Mouse (Mus musculus) limb, embryonic 12.5 days (tissue): ENCODE data around the gene Ccdc6. TPM values are rescaled to one million over a fixed set of nuclear protein-coding genes. Genes with fewer than 3 reads are reported as not detected.

Experiments used
- ATAC-seq: fragments of 200-750 bp; cut with Nextera tagmentation; 2 replicates; pipeline ENCODE4 v1.8.0; 2017; ENCODE audit warnings: low read depth, moderate TSS enrichment; ENCODE audit not compliant: insufficient number of reproducible peaks, insufficient read depth, low FRiP score, low TSS enrichment
- H3K27ac ChIP-seq: fragments of 300-500 bp; sonication (generic); 2 replicates; pipeline ENCODE4 v1.5.1; 2016; ENCODE audit warnings: mild to moderate bottlenecking, moderate library complexity
- H3K27me3 ChIP-seq: fragments of 300-500 bp; sonication (generic); 2 replicates; pipeline ENCODE4 v1.6.1; 2016; ENCODE audit warnings: mild to moderate bottlenecking, moderate library complexity
- H3K36me3 ChIP-seq: fragments of 300-500 bp; sonication (generic); 2 replicates; pipeline ENCODE4 v1.6.1; 2016; ENCODE audit warnings: mild to moderate bottlenecking, moderate library complexity
- H3K4me1 ChIP-seq: fragments of 300-500 bp; sonication (generic); replicated peaks from 2 replicates; pipeline ENCODE4 v1.6.1; 2016
- H3K4me2 ChIP-seq: fragments of 300-500 bp; sonication (generic); 2 replicates; pipeline ENCODE4 v1.6.1; 2016; ENCODE audit warnings: mild to moderate bottlenecking, moderate library complexity
- H3K4me3 ChIP-seq: fragments of 300-500 bp; sonication (generic); replicated peaks from 2 replicates; pipeline ENCODE4 v1.5.1; 2016; ENCODE audit warnings: mild to moderate bottlenecking
- H3K9ac ChIP-seq: fragments of 300-500 bp; sonication (generic); replicated peaks from 2 replicates; pipeline ENCODE4 v1.6.1; 2016; ENCODE audit warnings: mild to moderate bottlenecking, moderate library complexity
- H3K9me3 ChIP-seq: fragments of 300-500 bp; sonication (generic); 2 replicates; pipeline ENCODE4 v1.6.1; 2016; ENCODE audit warnings: mild to moderate bottlenecking, moderate library complexity
- WGBS: fragments of 180-500 bp; shearing (Covaris S2); methylation state at CpG from one replicate; pipeline ENCODE4 v1.1.7; 2016; 5-methylcytosine and 5-hydroxymethylcytosine counted together
- polyA plus RNA-seq: library from polyadenylated mRNA; unstranded; fragments of >200 nt; fragmentation: Nextera tagmentation; extraction: Ambion mirVana; gene quantifications from 2 replicates; pipeline ENCODE4 v1.2.1, GENCODE M21; 2016

Ccdc6 gene
- polyA plus RNA-seq, 1 experiment from 2014 or later: 14.3 TPM

DNA sequence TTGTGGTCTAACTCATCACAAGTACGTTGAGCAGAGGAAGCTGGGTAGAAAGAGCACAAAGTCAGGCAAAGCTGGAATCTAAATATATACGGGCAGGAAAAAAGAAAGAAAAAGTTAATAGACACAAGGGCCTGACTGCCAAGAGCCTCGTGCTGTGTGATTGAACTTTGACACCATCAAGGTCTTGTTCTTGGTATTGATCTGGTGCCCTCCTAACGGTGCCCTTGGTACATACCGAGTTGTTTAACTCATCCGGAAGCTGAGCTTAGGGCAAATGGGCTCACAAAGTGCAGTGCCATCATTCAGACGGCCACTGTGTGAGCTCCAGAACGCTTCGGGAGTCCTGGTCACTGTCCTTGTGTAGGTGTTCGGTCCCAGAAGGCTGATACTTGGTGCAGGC, 54.2 kb downstream of the Ccdc6 start:
- H3K4me1 ChIP-seq: peaks cover 44% of the 10 kb centered on the region
- no peak overlapping the region for H3K4me2 ChIP-seq
- peaks cover 62% of the 10 kb centered on the region for H3K36me3 ChIP-seq

DNA sequence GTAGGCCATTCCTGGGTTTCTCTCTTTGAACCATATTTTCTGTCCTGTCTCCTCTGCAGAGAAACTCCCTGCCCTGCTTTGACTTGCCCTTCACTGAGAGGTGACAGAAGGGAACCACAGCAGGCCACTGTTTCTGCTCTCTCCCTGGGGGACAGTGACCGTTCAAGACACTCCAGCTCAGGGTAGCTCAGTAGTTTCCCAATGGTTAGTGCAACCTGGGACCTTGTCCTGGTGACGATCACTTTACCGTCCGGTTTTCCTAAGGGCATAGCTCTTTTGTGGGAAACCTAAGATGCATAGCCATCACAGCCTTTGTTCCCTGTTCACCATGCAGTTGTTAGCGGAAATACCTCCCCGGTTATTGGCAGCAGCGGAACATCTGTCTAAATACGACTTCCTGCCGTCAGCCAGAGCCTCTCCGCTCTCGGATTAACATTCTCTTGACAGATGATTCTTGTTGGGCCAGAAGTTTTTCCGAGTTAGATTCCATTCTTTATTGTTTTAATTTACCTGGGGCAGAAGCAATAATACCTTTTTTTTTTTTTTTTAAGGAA, 55.3 kb downstream of the Ccdc6 start:
- H3K9me3 ChIP-seq: no peaks in the 10 kb centered on the region
- no peaks in the 10 kb centered on the region for H3K27me3 ChIP-seq
- WGBS: 30% methylated on average over 12 of the region's 12 CpGs
- H3K4me2 ChIP-seq: 0 out of 2 replicates have a peak overlapping the region, but pooled peaks have one; percentile 1
- H3K4me1 ChIP-seq: peaks cover 44% of the 10 kb centered on the region
- H3K9ac ChIP-seq: no peak overlapping the region
- 0 out of 2 replicates have a peak, but pooled peaks have one; percentile 29 for ATAC-seq
- H3K36me3 ChIP-seq: peaks cover 62% of the 10 kb centered on the region
- no peak overlapping the region for H3K4me3 ChIP-seq
- H3K27ac ChIP-seq: peak overlapping the region; percentile 88

More for the DNA sequence above, 54.2 kb downstream of the Ccdc6 start:
- no peak overlapping the region for H3K4me3 ChIP-seq
- H3K27me3 ChIP-seq: no peaks in the 10 kb centered on the region
- no peaks in the 10 kb centered on the region for H3K9me3 ChIP-seq
- H3K27ac ChIP-seq: no peak overlapping the region
- 88% methylated on average over 10 of the region's 10 CpGs for WGBS
- H3K9ac ChIP-seq: no peak overlapping the region
- no peak for ATAC-seq

DNA sequence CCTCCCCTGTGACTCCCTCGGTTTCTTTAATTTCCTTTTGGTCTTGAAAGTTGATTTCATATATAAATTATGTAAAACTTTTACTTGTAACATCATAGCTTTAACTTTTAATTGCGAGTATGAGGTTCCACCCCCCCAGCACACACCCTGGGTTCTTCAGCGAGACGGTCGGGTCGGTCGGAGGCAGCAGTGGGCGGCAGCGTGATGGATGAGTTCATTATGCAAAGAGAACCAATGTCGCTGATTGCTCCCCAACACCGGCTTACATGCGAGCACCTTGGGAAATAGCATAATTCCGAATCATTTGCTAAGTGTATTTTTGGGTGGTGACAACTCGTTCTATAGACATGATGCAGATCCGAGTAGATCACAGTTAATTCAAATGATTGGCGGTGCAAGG, 56.9 kb downstream of the Ccdc6 start:
- H3K9me3 ChIP-seq: no peaks in the 10 kb centered on the region
- H3K36me3 ChIP-seq: peaks cover 63% of the 10 kb centered on the region
- no peak overlapping the region for H3K27ac ChIP-seq
- no peak overlapping the region for H3K4me2 ChIP-seq
- H3K4me3 ChIP-seq: no peak overlapping the region
- H3K9ac ChIP-seq: no peak overlapping the region
- no peaks in the 10 kb centered on the region for H3K27me3 ChIP-seq
- WGBS: 87% methylated on average over 16 of the region's 16 CpGs
- peaks cover 39% of the 10 kb centered on the region for H3K4me1 ChIP-seq
- ATAC-seq: no peak

DNA sequence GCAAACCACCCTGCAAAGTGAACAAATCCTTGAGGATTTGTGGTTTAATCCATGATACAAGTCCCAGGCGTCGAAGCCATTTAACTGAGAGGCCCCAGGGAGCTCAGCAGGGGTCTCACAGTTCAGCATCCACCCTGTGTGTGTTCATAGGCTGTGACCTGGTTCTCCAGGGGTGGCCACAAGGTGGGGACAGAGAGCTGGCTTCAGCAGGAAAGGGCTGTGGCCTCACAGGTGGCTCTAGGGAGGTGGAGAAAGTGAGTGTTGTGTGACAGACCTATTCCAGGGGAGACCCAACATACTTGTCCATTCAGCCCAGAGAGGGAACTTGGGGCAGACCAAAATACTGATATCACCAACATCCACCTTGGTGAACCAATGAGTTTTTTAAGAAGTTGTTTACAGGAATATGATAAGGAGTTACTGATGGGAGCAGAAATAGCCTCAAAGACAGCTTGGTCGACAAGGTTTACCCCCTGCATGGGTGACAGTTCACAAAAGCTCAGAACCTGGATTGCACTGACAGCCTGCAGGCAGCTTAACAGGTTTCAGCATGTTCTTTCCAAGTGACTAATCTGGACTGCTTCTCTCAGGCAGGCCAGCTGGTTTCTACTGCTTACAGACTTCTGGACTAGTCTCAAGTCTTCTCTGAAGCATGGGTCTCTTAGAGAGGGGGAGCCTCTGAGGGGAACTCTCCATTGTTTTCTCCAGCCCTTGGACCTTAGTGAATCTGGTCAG, 59.7 kb downstream of the Ccdc6 start:
- H3K36me3 ChIP-seq: peaks cover 65% of the 10 kb centered on the region
- H3K27ac ChIP-seq: no peak overlapping the region
- no peaks in the 10 kb centered on the region for H3K27me3 ChIP-seq
- peaks cover 16% of the 10 kb centered on the region for H3K4me1 ChIP-seq
- no peak overlapping the region for H3K9ac ChIP-seq
- no peak overlapping the region for H3K4me3 ChIP-seq
- 77% methylated on average over 3 of the region's 3 CpGs for WGBS
- H3K4me2 ChIP-seq: no peak overlapping the region
- H3K9me3 ChIP-seq: no peaks in the 10 kb centered on the region
- no peak for ATAC-seq

DNA sequence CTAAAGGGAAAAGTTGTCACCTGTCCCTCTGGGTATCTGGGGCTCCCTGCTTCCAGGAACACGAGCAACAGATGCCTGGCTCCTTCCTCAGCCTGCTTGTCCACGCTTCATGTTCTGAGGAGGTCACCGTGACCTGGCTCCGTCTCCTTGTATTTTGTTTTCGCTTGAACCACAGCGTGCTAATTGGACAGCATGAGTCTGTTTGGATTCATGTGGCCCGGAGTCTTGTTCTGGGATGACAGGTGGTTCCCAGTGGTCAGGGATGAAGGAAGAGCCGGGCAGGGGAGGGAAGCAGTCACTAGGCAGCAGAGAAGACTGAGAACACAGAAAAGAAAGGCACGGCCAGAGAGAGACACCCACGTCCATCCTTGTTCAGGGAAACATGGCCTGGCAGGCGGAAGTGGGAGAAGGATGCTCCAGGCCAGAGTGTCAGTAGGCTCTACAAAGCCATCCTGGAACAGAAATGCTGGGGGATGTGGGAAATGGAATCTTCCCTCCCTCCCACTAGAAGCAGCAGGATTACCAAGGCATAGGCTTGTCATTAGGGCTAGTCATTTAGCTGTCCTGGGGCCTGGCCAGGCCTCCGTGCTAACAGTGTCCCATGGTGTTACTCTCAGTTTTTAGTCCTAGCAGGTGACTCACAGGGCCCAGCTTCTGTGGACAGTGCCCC, 62.9 kb downstream of the Ccdc6 start:
- WGBS: 81% methylated on average over 12 of the region's 12 CpGs
- H3K4me3 ChIP-seq: no peak overlapping the region
- H3K27me3 ChIP-seq: no peaks in the 10 kb centered on the region
- H3K4me1 ChIP-seq: peaks cover 6% of the 10 kb centered on the region; the same call in 1 of the 2 replicates
- no peak overlapping the region for H3K27ac ChIP-seq
- no peaks in the 10 kb centered on the region for H3K9me3 ChIP-seq
- ATAC-seq: no peak
- H3K9ac ChIP-seq: no peak overlapping the region
- H3K36me3 ChIP-seq: peaks cover 54% of the 10 kb centered on the region
- no peak overlapping the region for H3K4me2 ChIP-seq

DNA sequence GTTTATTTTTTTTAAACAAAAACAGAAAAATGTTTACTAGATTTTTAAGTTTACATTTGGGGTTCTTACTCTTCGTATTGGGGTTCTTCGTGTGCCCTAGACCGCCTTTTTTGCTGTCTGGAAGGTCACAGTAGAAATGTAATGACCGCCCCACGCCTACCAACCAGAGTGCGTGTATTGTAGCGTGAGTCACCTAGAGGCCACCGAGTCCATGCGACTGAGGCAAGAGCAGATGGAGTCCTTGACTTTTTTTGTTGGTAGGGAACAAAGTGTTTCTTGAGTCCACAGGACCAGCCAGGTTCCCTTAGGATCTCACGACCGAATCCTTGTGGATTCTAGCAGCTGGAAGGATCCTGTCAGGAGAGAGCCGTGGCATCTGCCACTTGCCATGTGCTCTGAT, 63.9 kb downstream of the Ccdc6 start:
- Histone ChIP-seq H3K4me1 (peaks cover 6% of the 10 kb centered on the region; the same call in 1 of the 2 replicates), H3K27me3 (no peaks in the 10 kb centered on the region), H3K36me3 (peaks cover 44% of the 10 kb centered on the region), H3K4me2 (no peak overlapping the region), H3K27ac (no peak overlapping the region), H3K9me3 (no peaks in the 10 kb centered on the region), H3K9ac (no peak overlapping the region), H3K4me3 (no peak overlapping the region)
- no peak for ATAC-seq
- 94% methylated on average over 12 of the region's 12 CpGs for WGBS

DNA sequence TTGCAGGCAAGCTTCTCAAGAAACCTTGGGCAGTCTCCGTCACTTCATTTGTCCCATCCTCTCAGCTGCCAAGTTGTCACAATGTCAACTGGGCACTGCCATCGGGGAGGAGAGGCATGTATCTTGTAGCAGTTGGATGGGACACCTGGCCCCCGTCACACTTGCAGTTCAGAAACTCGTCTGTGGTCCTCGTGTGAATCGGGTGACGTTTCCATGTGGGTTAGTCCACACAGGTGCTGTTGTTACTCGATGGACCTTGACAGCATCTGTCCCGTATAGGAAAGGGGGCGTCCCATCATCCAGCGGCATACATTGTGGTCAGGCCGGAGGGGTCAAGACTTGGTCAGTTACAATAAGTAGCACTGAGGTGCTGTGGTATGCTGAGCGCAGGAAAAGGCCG, 64.6 kb downstream of the Ccdc6 start:
- no peak for ATAC-seq
- Histone ChIP-seq H3K4me3 (no peak overlapping the region), H3K27me3 (no peaks in the 10 kb centered on the region), H3K9ac (no peak overlapping the region), H3K4me1 (peaks cover 6% of the 10 kb centered on the region; the same call in 1 of the 2 replicates), H3K36me3 (peaks cover 37% of the 10 kb centered on the region), H3K4me2 (no peak overlapping the region), H3K27ac (no peak overlapping the region), H3K9me3 (no peaks in the 10 kb centered on the region)
- WGBS: 91% methylated on average over 14 of the region's 14 CpGs

DNA sequence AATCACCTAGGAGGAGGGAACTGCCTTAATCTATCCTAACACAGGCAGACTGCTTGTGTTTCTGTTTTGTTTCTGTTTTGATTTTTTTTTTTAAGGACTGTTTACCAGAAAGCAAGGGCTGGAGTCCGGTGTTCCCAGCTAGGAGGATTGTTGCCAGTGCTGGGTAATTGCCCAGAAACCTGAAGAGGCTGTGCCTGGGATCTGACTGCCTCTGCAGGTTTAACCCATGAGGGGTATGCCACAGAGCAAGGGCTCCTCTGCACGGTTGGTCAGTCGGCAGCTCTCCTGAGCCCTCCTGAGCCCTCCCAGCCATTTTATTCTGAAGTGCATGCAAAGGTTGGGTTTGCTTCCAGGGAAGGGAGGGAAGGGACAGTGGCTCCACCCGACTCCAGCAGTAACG, 66.8 kb downstream of the Ccdc6 start:
- peaks cover 42% of the 10 kb centered on the region for H3K36me3 ChIP-seq
- no peak overlapping the region for H3K27ac ChIP-seq
- H3K4me2 ChIP-seq: no peak overlapping the region
- no peak for ATAC-seq
- no peak overlapping the region for H3K4me3 ChIP-seq
- 59% methylated on average over 5 of the region's 5 CpGs for WGBS
- H3K9me3 ChIP-seq: no peaks in the 10 kb centered on the region
- no peaks in the 10 kb centered on the region for H3K27me3 ChIP-seq
- peaks cover 6% of the 10 kb centered on the region; the same call in 1 of the 2 replicates for H3K4me1 ChIP-seq
- no peak overlapping the region for H3K9ac ChIP-seq

DNA sequence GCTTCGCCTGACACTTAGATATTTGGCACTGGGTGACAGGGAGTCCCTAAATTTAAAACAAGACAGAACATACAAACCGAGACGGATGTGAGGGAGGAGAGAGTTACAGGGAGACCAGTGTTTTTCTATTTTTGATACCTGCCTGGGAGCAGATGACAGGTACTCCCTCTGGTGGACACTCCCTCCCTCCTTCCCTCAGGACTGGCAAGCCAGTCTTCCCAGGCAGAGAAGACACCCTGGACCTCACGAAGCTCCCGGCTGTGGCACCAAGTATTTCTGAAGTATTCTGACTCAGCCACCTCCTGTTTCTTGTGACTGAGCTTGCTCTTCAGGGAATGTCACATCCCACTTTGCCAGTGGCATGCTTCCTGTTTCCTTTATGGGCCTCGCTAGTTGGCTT, 69.0 kb downstream of the Ccdc6 start:
- no peak for ATAC-seq
- 79% methylated on average over 6 of the region's 6 CpGs for WGBS
- Histone ChIP-seq H3K4me1 (peaks cover 6% of the 10 kb centered on the region; the same call in 1 of the 2 replicates), H3K4me3 (no peak overlapping the region), H3K36me3 (peaks cover 51% of the 10 kb centered on the region), H3K9ac (no peak overlapping the region), H3K27ac (no peak overlapping the region), H3K27me3 (no peaks in the 10 kb centered on the region), H3K9me3 (no peaks in the 10 kb centered on the region), H3K4me2 (no peak overlapping the region)

DNA sequence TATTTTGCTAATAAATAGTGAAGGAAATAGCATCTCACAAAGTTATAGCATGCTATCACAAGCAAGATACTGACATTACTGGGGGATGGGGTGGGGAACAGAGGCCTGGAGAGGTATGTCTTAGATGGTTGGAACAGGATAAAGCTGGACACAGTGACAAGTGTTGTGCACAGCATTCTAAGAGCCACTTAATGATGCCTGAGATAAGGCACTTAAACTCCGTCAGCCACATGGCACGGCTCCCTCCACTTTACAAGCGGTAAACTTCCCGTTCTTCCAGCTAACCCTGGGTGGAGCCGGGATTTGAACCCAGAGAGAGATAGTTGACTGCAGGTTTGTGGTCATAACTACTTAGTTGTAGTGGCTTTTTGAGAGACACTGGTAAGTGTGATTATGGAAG, 69.5 kb downstream of the Ccdc6 start:
- 80% methylated on average over 5 of the region's 5 CpGs for WGBS
- Histone ChIP-seq H3K4me3 (no peak overlapping the region), H3K36me3 (peaks cover 51% of the 10 kb centered on the region), H3K4me1 (peaks cover 6% of the 10 kb centered on the region; the same call in 1 of the 2 replicates), H3K4me2 (no peak overlapping the region), H3K9me3 (no peaks in the 10 kb centered on the region), H3K9ac (no peak overlapping the region), H3K27me3 (no peaks in the 10 kb centered on the region), H3K27ac (no peak overlapping the region)
- no peak for ATAC-seq

DNA sequence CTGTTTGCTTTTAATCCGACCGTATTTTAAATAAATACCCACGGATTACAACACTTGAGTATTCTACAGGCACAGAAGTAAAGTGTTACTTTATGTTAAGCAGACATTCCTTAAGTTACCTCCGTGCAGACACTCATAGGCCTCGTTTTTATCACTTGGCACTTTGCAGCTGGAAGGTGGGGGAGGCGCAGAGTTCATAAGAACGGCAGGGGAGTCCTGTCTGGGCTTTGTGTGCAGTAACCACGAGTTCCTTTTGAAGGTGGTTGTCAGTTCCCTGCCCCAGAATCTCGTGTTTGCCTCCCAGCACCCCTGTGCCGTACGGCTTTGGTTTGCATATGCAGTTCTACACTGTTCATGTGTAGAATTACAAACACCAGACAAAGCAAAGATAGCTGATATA, 70.7 kb downstream of the Ccdc6 start:
- H3K36me3 ChIP-seq: peaks cover 57% of the 10 kb centered on the region

More for the DNA sequence above, 70.7 kb downstream of the Ccdc6 start:
- Histone ChIP-seq H3K4me3 (no peak overlapping the region), H3K27me3 (no peaks in the 10 kb centered on the region), H3K9ac (no peak overlapping the region), H3K4me2 (no peak overlapping the region), H3K27ac (no peak overlapping the region), H3K4me1 (peaks cover 6% of the 10 kb centered on the region; the same call in 1 of the 2 replicates), H3K9me3 (no peaks in the 10 kb centered on the region)
- 65% methylated on average over 11 of the region's 11 CpGs for WGBS
- no peak for ATAC-seq
